Mouse (Mus musculus) heart, embryonic 15.5 days (tissue): Measurements from ENCODE around the gene Ano4. TPM values are rescaled to one million over a fixed set of nuclear protein-coding genes. Genes with fewer than 3 reads are reported as not detected.

Experiments
- ATAC-seq: fragments of 200-750 bp; cut with Nextera tagmentation; replicated peaks from 2 replicates; pipeline ENCODE4 v1.8.0; 2017; ENCODE audit warnings: low read depth, moderate TSS enrichment; ENCODE audit not compliant: insufficient number of reproducible peaks, insufficient read depth, low FRiP score
- H3K27ac ChIP-seq: fragments of 300-500 bp; sonication (generic); 2 replicates; pipeline ENCODE4 v1.5.1; 2015; ENCODE audit warnings: mild to moderate bottlenecking, inconsistent platforms
- H3K27me3 ChIP-seq: fragments of 300-500 bp; sonication (generic); 2 replicates; pipeline ENCODE4 v1.6.1; 2015; ENCODE audit warnings: inconsistent platforms
- H3K36me3 ChIP-seq: fragments of 300-500 bp; sonication (generic); 2 replicates; pipeline ENCODE4 v1.6.1; 2015; ENCODE audit warnings: mild to moderate bottlenecking, inconsistent platforms
- H3K4me1 ChIP-seq: fragments of 300-500 bp; sonication (generic); replicated peaks from 2 replicates; pipeline ENCODE4 v1.6.1; 2015; ENCODE audit warnings: inconsistent platforms
- H3K4me2 ChIP-seq: fragments of 300-500 bp; sonication (generic); 2 replicates; pipeline ENCODE4 v1.6.1; 2015; ENCODE audit warnings: inconsistent platforms, mild to moderate bottlenecking, moderate library complexity
- H3K4me3 ChIP-seq: fragments of 300-500 bp; sonication (generic); 2 replicates; pipeline ENCODE4 v1.5.1; 2015; ENCODE audit warnings: mild to moderate bottlenecking, inconsistent platforms
- H3K9ac ChIP-seq: fragments of 300-500 bp; sonication (generic); 2 replicates; pipeline ENCODE4 v1.6.1; 2015; ENCODE audit warnings: mild to moderate bottlenecking, inconsistent platforms
- H3K9me3 ChIP-seq: fragments of 300-500 bp; sonication (generic); replicated peaks from 2 replicates; pipeline ENCODE4 v1.6.1; 2016; ENCODE audit warnings: inconsistent platforms
- WGBS: fragments of 180-500 bp; shearing (Covaris S2); methylation state at CpG from one replicate; pipeline ENCODE4 v1.1.7; 2015; ENCODE audit warnings: mixed read lengths; 5-methylcytosine and 5-hydroxymethylcytosine counted together
- polyA plus RNA-seq: library from polyadenylated mRNA; unstranded; fragments of >200 nt; fragmentation: Nextera tagmentation; extraction: Ambion mirVana; gene quantifications from 2 replicates; pipeline ENCODE4 v1.2.1, GENCODE M21; 2015

The Ano4 gene
- polyA plus RNA-seq, result 2.9 and 3.0 TPM in 2 replicates

DNA sequence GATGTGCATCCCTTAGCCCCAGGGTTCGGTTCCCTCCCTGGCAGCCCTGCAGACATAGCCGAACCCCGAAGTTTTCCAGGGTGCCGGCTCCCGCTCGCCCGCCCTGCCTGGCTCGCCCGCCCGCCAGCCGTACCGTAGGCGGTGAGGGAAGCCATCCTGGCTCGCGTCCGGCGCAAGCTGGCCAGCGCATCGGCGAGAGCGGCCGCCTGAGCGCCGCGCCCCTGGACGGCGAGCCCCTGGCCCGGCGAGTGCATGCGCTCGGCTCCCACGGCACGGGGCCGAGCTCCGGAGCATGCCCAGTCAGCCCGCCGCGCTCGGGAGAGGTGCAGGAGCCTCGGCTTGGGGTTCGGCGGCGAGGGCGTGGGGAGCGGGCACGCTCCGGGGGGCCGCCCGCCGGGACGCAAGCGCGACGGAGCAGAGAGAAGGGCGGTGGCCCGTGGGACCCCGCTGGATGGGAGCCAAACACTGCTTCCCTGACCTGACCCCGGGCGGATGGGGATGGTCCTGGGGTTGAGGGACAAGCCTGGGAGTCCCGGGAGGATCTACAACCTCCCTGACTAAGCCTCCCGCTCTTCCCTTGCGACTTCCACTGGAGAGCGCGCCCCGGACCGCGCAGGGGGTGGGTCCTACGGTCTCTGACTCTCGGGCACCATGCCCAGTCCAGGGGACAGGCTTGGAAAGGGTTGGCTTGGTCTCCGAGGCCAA lies at the start of gene Ano4:
Ano4 (minus strand) TSS at position 272 of the 705 bp plus-strand sequence.
- Histone ChIP-seq H3K9me3 (no peaks in the 10 kb centered on the region), H3K9ac (peak within 1 kb of the TSS; percentile 66), H3K4me2 (peak within 1 kb of the TSS; percentile 93), H3K27me3 (no peaks in the 10 kb centered on the region), H3K36me3 (no peaks in the 10 kb centered on the region), H3K4me1 (peaks cover 26% of the 10 kb centered on the region), H3K4me3 (peak within 1 kb of the TSS; percentile 69), H3K27ac (peak within 1 kb of the TSS; percentile 76)
- ATAC-seq, result peak; percentile 80
- WGBS, result under 1% methylated on average over 69 of the region's 70 CpGs

- 57% methylated on average over 4 of the region's 4 CpGs for WGBS
- Histone ChIP-seq H3K4me2 (no peak overlapping the region), H3K4me3 (no peak overlapping the region), H3K9me3 (no peaks in the 10 kb centered on the region), H3K36me3 (no peaks in the 10 kb centered on the region), H3K4me1 (0 out of 2 replicates have a peak, but pooled peaks cover 2% of the 10 kb centered on the region), H3K27ac (no peak overlapping the region), H3K9ac (no peak overlapping the region), H3K27me3 (no peaks in the 10 kb centered on the region)
- ATAC-seq, result no peak
Measured at GRCm38 (mm10) chr10:89392687-89393086, 48.1 kb upstream of the Ano4 start.

DNA sequence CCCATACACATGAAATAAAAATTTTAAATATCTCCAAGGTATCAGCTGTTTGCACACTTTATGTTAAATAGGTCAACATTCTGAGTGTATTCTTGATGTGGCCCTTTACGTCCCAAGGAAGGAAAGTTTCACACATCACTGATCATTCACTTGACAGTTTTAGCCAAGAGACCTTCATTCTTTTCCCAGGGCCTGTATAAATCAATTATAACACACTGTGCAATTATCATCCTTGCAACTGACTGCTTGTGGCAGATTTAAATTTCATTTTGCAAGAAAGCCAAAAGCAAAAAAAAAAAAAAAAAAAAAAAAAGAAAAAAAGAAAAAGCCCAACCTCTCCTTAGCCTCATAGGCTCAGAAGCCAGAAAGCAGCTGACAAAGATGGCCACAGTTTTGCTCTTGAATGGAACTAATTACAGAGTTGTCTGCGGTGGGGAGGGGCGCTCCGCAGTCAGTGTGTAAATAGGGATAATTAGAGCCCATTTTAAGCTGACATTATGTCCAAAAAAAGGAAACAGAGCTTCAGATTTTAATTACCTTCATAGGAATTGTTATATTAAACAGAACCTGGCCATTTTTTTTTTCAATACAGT lies 47.1 kb upstream of the Ano4 start:
- WGBS, result 91% methylated on average over 4 of the region's 4 CpGs
- H3K4me3 ChIP-seq, result no peak overlapping the region
- no peaks in the 10 kb centered on the region for H3K9me3 ChIP-seq
- ATAC-seq, result no peak
- no peaks in the 10 kb centered on the region for H3K36me3 ChIP-seq
- H3K4me1 ChIP-seq, result 0 out of 2 replicates have a peak, but pooled peaks cover 2% of the 10 kb centered on the region
- no peak overlapping the region for H3K4me2 ChIP-seq
- H3K9ac ChIP-seq, result no peak overlapping the region
- no peak overlapping the region for H3K27ac ChIP-seq
- H3K27me3 ChIP-seq, result no peaks in the 10 kb centered on the region

GRCm38 (mm10) chr10:89386461-89386860 lies 41.9 kb upstream of the Ano4 start:
- no peak overlapping the region for H3K4me3 ChIP-seq
- H3K27me3 ChIP-seq, result no peaks in the 10 kb centered on the region
- no peak overlapping the region for H3K9ac ChIP-seq
- no peak overlapping the region for H3K27ac ChIP-seq
- 85% methylated on average over 3 of the region's 3 CpGs for WGBS
- no peaks in the 10 kb centered on the region for H3K4me1 ChIP-seq
- H3K9me3 ChIP-seq, result no peaks in the 10 kb centered on the region
- H3K4me2 ChIP-seq, result no peak overlapping the region
- H3K36me3 ChIP-seq, result no peaks in the 10 kb centered on the region
- no peak for ATAC-seq

- Histone ChIP-seq H3K4me1 (no peaks in the 10 kb centered on the region), H3K9me3 (no peaks in the 10 kb centered on the region), H3K36me3 (no peaks in the 10 kb centered on the region), H3K27ac (no peak overlapping the region), H3K4me2 (no peak overlapping the region), H3K4me3 (no peak overlapping the region), H3K27me3 (no peaks in the 10 kb centered on the region), H3K9ac (no peak overlapping the region)
- no peak for ATAC-seq
- WGBS, result 4% methylated on average over 5 of the region's 5 CpGs
Measured at GRCm38 (mm10) chr10:89383462-89383861, 38.9 kb upstream of the Ano4 start.

GRCm38 (mm10) chr10:89377750-89378149 lies 33.2 kb upstream of the Ano4 start:
- Histone ChIP-seq H3K9ac (no peak overlapping the region), H3K4me3 (no peak overlapping the region), H3K27ac (no peak overlapping the region), H3K36me3 (no peaks in the 10 kb centered on the region), H3K4me2 (no peak overlapping the region), H3K9me3 (no peaks in the 10 kb centered on the region), H3K4me1 (no peaks in the 10 kb centered on the region), H3K27me3 (no peaks in the 10 kb centered on the region)
- no peak for ATAC-seq
- 69% methylated on average over 4 of the region's 4 CpGs for WGBS

DNA sequence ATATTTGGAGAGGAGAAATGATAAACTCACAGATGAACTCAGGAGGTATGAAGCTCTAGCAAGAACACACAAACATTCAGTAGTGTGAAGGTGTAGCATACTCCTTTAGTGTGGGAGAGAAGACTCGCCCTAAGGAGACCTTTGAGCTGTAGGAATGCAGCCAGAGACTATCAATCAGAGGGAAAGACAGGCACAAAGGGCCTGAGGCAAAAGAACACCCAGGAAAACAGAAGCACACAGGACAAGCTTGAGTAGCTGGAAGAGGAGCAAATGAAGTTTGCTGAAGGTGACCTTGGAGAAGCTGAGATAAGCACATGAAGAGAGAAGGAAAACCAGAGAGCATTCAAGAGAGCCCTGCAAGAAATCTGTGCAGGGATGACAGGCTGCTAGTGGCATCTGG lies 25.5 kb upstream of the Ano4 start:
- WGBS, result 33% methylated on average over 1 of the region's 1 CpGs

GRCm38 (mm10) chr10:89358933-89359332 lies 14.4 kb upstream of the Ano4 start:
- H3K9ac ChIP-seq, result no peak overlapping the region
- 70% methylated on average over 3 of the region's 3 CpGs for WGBS
- H3K4me2 ChIP-seq, result no peak overlapping the region
- H3K9me3 ChIP-seq, result no peaks in the 10 kb centered on the region
- no peak overlapping the region for H3K4me3 ChIP-seq
- no peaks in the 10 kb centered on the region for H3K4me1 ChIP-seq
- no peak overlapping the region for H3K27ac ChIP-seq
- H3K27me3 ChIP-seq, result no peaks in the 10 kb centered on the region
- H3K36me3 ChIP-seq, result no peaks in the 10 kb centered on the region
- ATAC-seq, result no peak

More for the DNA sequence above, 25.5 kb upstream of the Ano4 start:
- no peaks in the 10 kb centered on the region; the same call in 1 of the 2 replicates for H3K4me1 ChIP-seq
- H3K27ac ChIP-seq, result no peak overlapping the region
- H3K36me3 ChIP-seq, result no peaks in the 10 kb centered on the region
- H3K4me2 ChIP-seq, result no peak overlapping the region
- H3K4me3 ChIP-seq, result no peak overlapping the region
- H3K9ac ChIP-seq, result no peak overlapping the region
- no peaks in the 10 kb centered on the region for H3K9me3 ChIP-seq
- ATAC-seq, result no peak
- no peaks in the 10 kb centered on the region for H3K27me3 ChIP-seq

DNA sequence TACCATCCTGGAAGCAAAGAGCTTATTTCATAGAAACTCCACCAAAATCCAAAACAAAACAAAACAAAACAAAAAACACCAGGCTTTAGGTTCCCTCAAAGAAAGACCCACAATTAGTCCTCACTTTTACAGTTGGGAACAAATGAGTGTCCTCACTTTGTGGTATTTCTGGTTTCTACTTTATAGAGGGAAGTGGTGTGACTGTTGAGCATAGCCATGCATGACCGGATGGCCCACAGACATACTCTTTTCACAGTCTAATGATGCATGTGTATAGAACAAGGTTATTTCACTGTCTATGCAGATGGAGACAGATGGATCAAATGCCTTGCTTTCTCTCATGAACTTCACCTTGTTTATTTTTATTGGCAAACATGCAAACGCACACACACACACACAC lies 10.1 kb upstream of the Ano4 start:
- H3K36me3 ChIP-seq, result no peaks in the 10 kb centered on the region
- no peaks in the 10 kb centered on the region for H3K4me1 ChIP-seq
- H3K4me2 ChIP-seq, result no peak overlapping the region
- H3K9ac ChIP-seq, result no peak overlapping the region
- H3K27me3 ChIP-seq, result no peaks in the 10 kb centered on the region
- no peak overlapping the region for H3K27ac ChIP-seq
- WGBS, result 82% methylated on average over 2 of the region's 2 CpGs
- no peak for ATAC-seq
- no peaks in the 10 kb centered on the region for H3K9me3 ChIP-seq
- H3K4me3 ChIP-seq, result no peak overlapping the region

DNA sequence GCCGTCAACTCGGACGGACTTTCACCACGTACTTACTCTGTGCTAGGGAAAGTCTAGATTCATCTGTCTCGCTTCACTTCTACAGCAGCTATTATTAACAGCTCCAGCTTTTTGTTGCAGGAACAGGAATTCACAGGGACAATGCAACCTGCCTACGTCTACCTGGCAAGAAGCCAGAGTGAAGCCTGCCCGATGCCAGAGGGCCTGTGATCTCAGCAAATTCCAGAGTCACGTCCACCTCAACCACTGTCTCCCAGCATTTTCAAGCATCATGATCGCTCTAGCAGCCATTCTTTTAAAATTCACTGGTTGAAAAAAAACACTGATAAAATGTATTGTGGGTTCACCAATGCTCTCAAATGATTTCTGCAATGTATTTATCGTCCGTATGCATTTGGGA lies 6.9 kb upstream of the Ano4 start:
- H3K36me3 ChIP-seq, result no peaks in the 10 kb centered on the region
- H3K4me2 ChIP-seq, result peak overlapping the region; percentile 41
- no peaks in the 10 kb centered on the region for H3K27me3 ChIP-seq
- H3K9me3 ChIP-seq, result no peaks in the 10 kb centered on the region
- no peak overlapping the region for H3K9ac ChIP-seq
- peak overlapping the region; percentile 6 for H3K4me3 ChIP-seq
- ATAC-seq, result no peak
- no peak overlapping the region for H3K27ac ChIP-seq
- no peaks in the 10 kb centered on the region for H3K4me1 ChIP-seq
- WGBS, result 45% methylated on average over 11 of the region's 11 CpGs

- no peak for ATAC-seq
- Histone ChIP-seq H3K36me3 (no peaks in the 10 kb centered on the region), H3K27me3 (no peaks in the 10 kb centered on the region), H3K4me2 (peak overlapping the region; percentile 93), H3K27ac (no peak overlapping the region; the same call in 1 of the 2 replicates), H3K4me3 (peak overlapping the region; percentile 69), H3K9me3 (no peaks in the 10 kb centered on the region), H3K9ac (no peak overlapping the region), H3K4me1 (peaks cover 26% of the 10 kb centered on the region)
- WGBS, result 66% methylated on average over 6 of the region's 6 CpGs
Measured at GRCm38 (mm10) chr10:89345606-89346005, 1.0 kb upstream of the Ano4 start.

DNA sequence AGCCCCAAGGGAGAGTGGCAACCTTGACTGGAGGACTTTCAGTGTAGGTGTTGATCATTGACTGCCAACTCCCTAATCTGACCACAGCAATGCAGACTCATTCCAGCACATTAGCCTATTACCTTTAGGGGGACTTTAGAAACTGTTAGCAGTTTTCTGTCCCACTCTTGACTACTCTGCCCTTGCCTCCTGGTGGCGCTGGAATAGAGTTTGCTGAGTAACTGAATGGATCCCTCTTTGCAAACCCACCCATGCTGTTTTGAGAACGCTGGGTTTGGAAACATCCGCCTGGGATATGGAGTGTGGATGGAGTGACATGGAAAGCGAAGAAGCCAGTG lies 603 bp upstream of the Ano4 start:
- Histone ChIP-seq H3K4me2 (peak overlapping the region; percentile 93), H3K27ac (peak overlapping the region; percentile 76), H3K9me3 (no peaks in the 10 kb centered on the region), H3K9ac (peak overlapping the region; percentile 66), H3K36me3 (no peaks in the 10 kb centered on the region), H3K4me1 (peaks cover 26% of the 10 kb centered on the region), H3K27me3 (no peaks in the 10 kb centered on the region), H3K4me3 (peak overlapping the region; percentile 69)
- ATAC-seq, result no peak
- whole genome bisulfite sequencing, result 46% methylated on average over 4 of the region's 4 CpGs
